Comparison of ENCODE assay signal across 25 mouse cellular contexts in the genomic region with DNA sequence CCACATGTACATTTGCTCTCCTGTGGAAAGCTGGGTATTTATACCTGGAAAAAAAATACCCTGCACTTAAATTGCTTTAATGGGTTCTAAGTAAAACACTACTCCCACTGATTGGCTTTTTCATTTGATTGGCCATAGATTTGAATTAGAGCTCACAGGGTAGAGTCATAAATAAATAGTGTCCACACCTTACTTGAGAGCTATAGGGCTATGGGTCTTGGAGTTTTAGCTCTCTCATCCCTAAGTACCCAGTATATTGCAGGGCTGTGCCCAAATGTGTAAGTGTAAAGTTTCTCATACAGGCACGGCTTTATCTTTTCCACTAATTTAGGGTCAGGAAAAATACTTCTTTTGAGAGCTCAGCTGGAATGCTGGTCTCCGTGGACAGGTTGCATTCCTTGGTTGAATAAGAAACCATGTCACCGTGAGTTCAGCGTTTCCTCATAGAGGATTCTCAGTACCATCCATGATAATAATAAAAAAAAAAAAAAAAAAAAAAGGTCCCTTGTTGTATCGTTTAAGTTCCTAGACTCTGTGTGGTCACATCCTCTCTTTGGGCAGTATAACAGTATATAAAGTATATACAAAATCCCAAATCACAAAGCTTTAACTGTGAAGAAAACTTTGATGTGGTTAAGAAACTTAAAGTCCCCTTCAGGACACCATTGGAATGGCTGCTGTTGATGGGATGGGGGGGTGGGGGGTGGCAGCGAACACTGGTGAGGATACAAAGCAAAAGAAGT.
"Had no signal": no experiment of that assay in that cellular context is flagged by ENCODE, and none has a peak within 500 bp of the region (broad histone marks: within the 10 kb centered on the region; RNA-seq: fewer than 3 reads in every experiment).

No protein-coding gene starts in this region.

- H3K9me3 ChIP-seq: heart, embryonic 13.5 days; heart, embryonic 15.5 days; hindbrain, embryonic 10.5 days; hindbrain, embryonic 12.5 days; intestine, embryonic 15.5 days; liver, embryonic 13.5 days; liver, embryonic 15.5 days had no signal

- DNase-seq: gastrocnemius, adult 2 months; gastrocnemius, postnatal 10 days; gastrocnemius, postnatal 25 days; heart, adult 2 months; heart, postnatal 4 days; kidney, adult 18-20 months; kidney, adult 8-10 months; kidney, postnatal 10 days; kidney, postnatal 36 days; layer of hippocampus, adult 9-11 months; layer of hippocampus, postnatal 36 days; left cerebral cortex, postnatal 4 days; liver; liver, embryonic 13.5 days had no signal

- H3K27me3 ChIP-seq: heart, embryonic 13.5 days; heart, embryonic 15.5 days; hindbrain, embryonic 12.5 days; intestine, embryonic 15.5 days; liver, embryonic 13.5 days; liver, embryonic 15.5 days had no signal

- ATAC-seq: hindbrain, embryonic 16.5 days; inflammation-experienced regulatory T-cells, adult 6 months; intestine, embryonic 15.5 days; intestine, postnatal 0 days had no signal

- H3K4me3 ChIP-seq: gastrocnemius, adult 2 months; heart, adult 2 months; heart, embryonic 13.5 days; heart, embryonic 15.5 days; hindbrain, embryonic 10.5 days; hindbrain, embryonic 12.5 days; intestine, embryonic 15.5 days; liver, embryonic 13.5 days; liver, embryonic 15.5 days had no signal

- H3K27ac ChIP-seq: heart, adult 2 months; hindbrain, embryonic 12.5 days; hindbrain, embryonic 14.5 days; intestine, embryonic 15.5 days; liver, embryonic 13.5 days; liver, embryonic 15.5 days had no signal

- H3K4me2 ChIP-seq: heart, embryonic 11.5 days; heart, embryonic 13.5 days; heart, embryonic 15.5 days; hindbrain, embryonic 12.5 days; hindbrain, embryonic 14.5 days; intestine, embryonic 15.5 days; liver, embryonic 13.5 days; liver, embryonic 15.5 days had no signal

- H3K9ac ChIP-seq: heart, embryonic 15.5 days; hindbrain, embryonic 12.5 days; hindbrain, embryonic 14.5 days; intestine, embryonic 15.5 days; liver, embryonic 13.5 days; liver, embryonic 15.5 days had no signal

- H3K36me3 ChIP-seq: heart, embryonic 13.5 days; heart, embryonic 15.5 days; hindbrain, embryonic 10.5 days; hindbrain, embryonic 12.5 days; intestine, embryonic 15.5 days; liver, embryonic 13.5 days; liver, embryonic 15.5 days had no signal
